Mouse (Mus musculus) lung, adult 2 months (tissue): ENCODE measurements at regions not wholly inside any gene's neighbourhood (a gene's known extent, or its start where the extent isn't known, plus 50 kb on each side); places are given as distances from the start of the nearest gene placed in this dataset.

Experiments
- DNase-seq: peaks from one replicate; pipeline ENCODE4 v3.0.0; 2022
- H3K4me1 ChIP-seq: fragments of 200-500 bp; 2 replicates; pipeline ENCODE4 v1.6.1; 2011; ENCODE audit warnings: low read length; ENCODE audit not compliant: control insufficient read depth, insufficient read depth
- H3K4me3 ChIP-seq: fragments of 200-500 bp; replicated peaks from 2 replicates; pipeline ENCODE3; 2011; ENCODE audit warnings: low read depth, mild to moderate bottlenecking, control low read depth, low read length; ENCODE audit errors: extremely low read depth
- CTCF ChIP-seq: fragments of 200-500 bp; IDR thresholded peaks from 2 replicates; pipeline ENCODE4 v1.5.1; 2011; ENCODE audit warnings: mild to moderate bottlenecking, low read length, control low read depth; ENCODE audit not compliant: insufficient read depth
- POLR2A ChIP-seq: fragments of 200-500 bp; IDR thresholded peaks from 2 replicates; pipeline ENCODE4 v1.6.1; 2011; ENCODE audit warnings: low read depth, mild to moderate bottlenecking, control low read depth, low read length, borderline replicate concordance; ENCODE audit errors: extremely low read depth
- WGBS: fragments of 180-500 bp; shearing (Covaris S2); methylation state at CpG from one replicate; pipeline ENCODE4 v1.1.7; 2018; 5-methylcytosine and 5-hydroxymethylcytosine counted together

- Histone ChIP-seq H3K4me3 (no peak overlapping the region), H3K4me1 (no peaks in the 10 kb centered on the region)
- no peak for DNase-seq
- 76% methylated on average over 15 of the region's 15 CpGs for WGBS
- no peak for TF ChIP-seq CTCF
- no peak for TF ChIP-seq POLR2A
These were observed 124.1 kb upstream of the Foxn2 start for GRCm38 (mm10) chr17:88316213-88316967.

GRCm38 (mm10) chr17:88317311-88317710 lies 123.2 kb upstream of the Foxn2 start:
- 71% methylated on average over 5 of the region's 5 CpGs for WGBS
- Histone ChIP-seq H3K4me3 (no peak overlapping the region), H3K4me1 (no peaks in the 10 kb centered on the region)
- TF ChIP-seq POLR2A (no peak), CTCF (no peak)
- DNase-seq: no peak

GRCm38 (mm10) chr17:88317806-88318205 lies 122.7 kb upstream of the Foxn2 start:
- 79% methylated on average over 7 of the region's 7 CpGs for WGBS
- H3K4me1 ChIP-seq: no peaks in the 10 kb centered on the region
- DNase-seq: no peak
- H3K4me3 ChIP-seq: no peak overlapping the region
- TF ChIP-seq CTCF (no peak), POLR2A (no peak)

DNA sequence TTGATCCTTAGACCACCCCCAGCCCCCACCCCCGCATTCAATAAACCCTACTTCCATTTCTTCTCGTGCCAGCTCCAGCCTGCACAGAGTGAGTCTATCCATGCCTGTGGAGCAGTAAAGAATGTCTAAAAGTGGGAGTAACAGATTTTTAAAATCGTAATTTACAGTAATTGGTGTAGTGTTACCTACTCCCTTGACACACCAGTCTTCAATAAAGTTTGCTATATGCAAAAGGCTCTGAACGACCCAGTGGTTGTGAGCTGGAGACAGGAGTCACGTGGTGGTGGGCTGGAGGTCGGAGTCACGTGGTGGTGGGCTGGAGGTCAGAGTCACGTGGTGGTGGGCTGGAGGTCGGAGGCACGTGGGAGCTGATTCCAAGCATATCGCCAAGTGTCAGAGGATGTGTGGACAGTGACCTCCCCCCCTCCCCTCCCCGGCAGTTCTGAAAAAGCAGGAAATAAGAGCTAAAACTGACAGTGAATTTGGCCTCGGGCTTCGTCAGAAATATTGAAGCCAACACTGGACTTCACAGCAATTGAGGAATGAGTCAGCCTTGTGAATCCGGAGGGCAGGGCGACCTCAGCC lies 122.2 kb upstream of the Foxn2 start:
- H3K4me3 ChIP-seq: no peak overlapping the region
- TF ChIP-seq POLR2A (no peak), CTCF (no peak)
- DNase-seq: no peak
- H3K4me1 ChIP-seq: no peaks in the 10 kb centered on the region
- 48% methylated on average over 16 of the region's 16 CpGs for WGBS

DNA sequence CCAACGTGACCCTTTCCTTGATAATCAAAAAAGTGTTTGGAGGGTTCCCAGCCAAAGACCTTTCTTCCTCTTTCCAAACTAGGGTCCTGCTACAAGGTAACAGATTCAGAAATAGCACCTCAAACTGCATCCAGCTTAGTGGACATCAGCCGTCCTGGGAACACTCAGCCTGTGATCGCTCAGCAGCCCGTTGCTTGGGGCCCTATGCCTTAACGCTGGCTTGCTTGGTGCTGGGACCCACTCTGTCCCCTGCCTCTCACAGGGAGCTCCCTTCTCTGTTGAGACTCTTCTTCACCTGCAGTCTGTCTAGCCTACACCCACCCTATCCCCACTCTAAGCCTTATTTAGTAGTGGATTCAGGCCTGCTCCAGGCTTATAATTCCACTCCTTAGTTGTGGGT lies 121.6 kb upstream of the Foxn2 start:
- no peak overlapping the region for H3K4me3 ChIP-seq
- TF ChIP-seq CTCF (no peak), POLR2A (no peak)
- WGBS: 75% methylated on average over 5 of the region's 5 CpGs
- no peak for DNase-seq
- H3K4me1 ChIP-seq: no peaks in the 10 kb centered on the region

- TF ChIP-seq POLR2A: no peak
- no peak for TF ChIP-seq CTCF
- no peak for DNase-seq
- H3K4me3 ChIP-seq: no peak overlapping the region
- H3K4me1 ChIP-seq: no peaks in the 10 kb centered on the region
- 56% methylated on average over 1 of the region's 1 CpGs for WGBS
These were observed 119.8 kb upstream of the Foxn2 start for GRCm38 (mm10) chr17:88320686-88321085.

DNA sequence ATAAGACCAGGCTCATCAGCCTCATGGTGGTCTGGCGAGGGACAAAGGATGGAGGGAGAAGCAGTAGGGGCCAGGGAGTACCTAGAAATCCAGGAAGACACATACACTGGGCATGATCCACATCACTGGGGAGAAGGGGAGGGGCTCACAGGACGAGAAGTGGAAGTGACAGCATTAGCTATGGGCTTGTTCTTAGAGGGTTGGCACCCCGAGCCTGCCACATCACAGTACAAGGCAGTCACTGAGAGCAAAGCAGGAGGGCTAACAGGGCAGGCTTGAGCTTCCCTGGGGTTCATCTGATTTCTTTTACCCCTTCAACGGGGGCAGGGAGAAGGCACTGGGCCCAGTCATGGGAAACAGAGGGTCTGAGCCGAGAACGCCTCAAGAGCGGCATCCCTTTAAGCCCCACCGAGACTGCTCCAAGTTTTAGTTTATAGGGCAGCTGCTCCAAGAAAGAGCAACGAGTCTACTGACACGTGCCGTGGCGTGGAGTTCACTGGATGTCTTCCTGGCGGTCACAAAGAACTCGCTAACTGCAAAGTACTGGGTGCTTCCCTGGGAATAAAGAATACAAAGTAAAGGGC lies 115.1 kb upstream of the Foxn2 start:
- no peak overlapping the region for H3K4me3 ChIP-seq
- H3K4me1 ChIP-seq: no peaks in the 10 kb centered on the region
- no peak for DNase-seq
- TF ChIP-seq CTCF (no peak), POLR2A (no peak)
- WGBS: 67% methylated on average over 14 of the region's 14 CpGs

- TF ChIP-seq POLR2A (no peak), CTCF (no peak)
- no peak for DNase-seq
- Histone ChIP-seq H3K4me3 (no peak overlapping the region), H3K4me1 (no peaks in the 10 kb centered on the region)
- WGBS: 58% methylated on average over 12 of the region's 12 CpGs
These were observed 114.4 kb upstream of the Foxn2 start for GRCm38 (mm10) chr17:88325910-88326739.

- H3K4me1 ChIP-seq: no peaks in the 10 kb centered on the region
- WGBS: 85% methylated on average over 4 of the region's 4 CpGs
- no peak for DNase-seq
- no peak overlapping the region for H3K4me3 ChIP-seq
- TF ChIP-seq POLR2A: no peak
These were observed 113.8 kb upstream of the Foxn2 start for GRCm38 (mm10) chr17:88326740-88327123.

- 67% methylated on average over 8 of the region's 8 CpGs for WGBS
- no peak for DNase-seq
- TF ChIP-seq CTCF: no peak
- TF ChIP-seq POLR2A: no peak
These were observed 112.7 kb upstream of the Foxn2 start for GRCm38 (mm10) chr17:88327791-88328190.

More at GRCm38 (mm10) chr17:88327791-88328190, 112.7 kb upstream of the Foxn2 start:
- no peak overlapping the region for H3K4me3 ChIP-seq
- no peaks in the 10 kb centered on the region for H3K4me1 ChIP-seq
